Mouse (Mus musculus): ENCODE data around the gene Olfr1356.
"Not testable (repeated sequence)": the region's sequence is repeated elsewhere in the genome, so short reads cannot be mapped to it uniquely, and the experiment has no call there.

The Olfr1356 gene

GRCm38 (mm10) chr10:78852066-78852465 lies at the start of gene Olfr1356:
TSS of gene Olfr1356 (minus strand) at chr10:78852166.
- DNase-seq (ENCODE audit: extremely low read depth, low read depth): no peak

GRCm38 (mm10) chr10:78875240-78875639 lies 23.3 kb upstream of the Olfr1356 start, which contains the start of gene Olfr1355:
TSS of gene Olfr1355 (plus strand) at chr10:78875540.
- no peak for DNase-seq (ENCODE audit: extremely low read depth, low read depth)

GRCm38 (mm10) chr10:78840456-78840855 lies 11.5 kb downstream of the Olfr1356 start:
- DNase-seq (ENCODE audit: extremely low read depth, low read depth): not testable (repeated sequence)

GRCm38 (mm10) chr10:78812358-78813060 lies 39.5 kb downstream of the Olfr1356 start:
- DNase-seq (ENCODE audit: extremely low read depth, low read depth): no peak

GRCm38 (mm10) chr10:78801449-78801848 lies 50.5 kb downstream of the Olfr1356 start:
- DNase-seq (ENCODE audit: extremely low read depth, low read depth): no peak
